In the genomic region with DNA sequence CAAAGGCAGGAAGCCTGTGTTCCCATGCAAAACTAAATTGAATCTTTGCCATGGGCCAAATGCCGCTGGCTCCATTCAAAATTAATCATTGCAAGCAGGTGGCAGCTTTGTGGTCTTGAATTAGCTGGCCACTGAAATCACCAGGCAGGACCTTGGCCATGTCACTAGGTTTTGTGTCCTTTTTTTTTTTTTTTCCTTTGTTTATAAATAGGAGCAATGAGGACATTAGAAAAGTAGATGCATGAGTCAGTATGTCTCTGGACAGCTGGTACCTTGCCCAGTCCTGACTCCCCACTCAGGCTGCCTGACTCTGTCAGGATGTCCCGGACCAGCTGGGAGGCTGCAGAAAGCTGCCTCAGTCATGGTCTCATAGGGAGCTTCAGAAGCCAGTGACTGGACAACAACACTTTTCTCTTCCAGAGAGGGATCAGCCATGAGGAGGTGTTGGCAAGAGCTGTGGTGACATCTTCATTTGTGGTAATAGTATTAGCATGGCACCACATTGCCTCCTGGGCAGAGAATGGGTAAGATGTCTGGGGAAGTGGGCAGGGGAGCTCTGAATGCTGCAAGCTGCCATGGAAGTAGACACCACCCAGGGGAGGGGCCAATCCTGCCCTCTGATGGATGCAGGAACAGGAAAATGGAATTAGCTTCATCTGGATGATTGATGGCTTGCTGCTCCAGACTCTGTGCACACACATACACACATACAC, we compare ENCODE assay signal across 12 mouse cellular contexts. TPM values are rescaled to one million over a fixed set of nuclear protein-coding genes. Genes with fewer than 3 reads are reported as not detected.
DNase-seq lines count a peak whose midpoint lies in the region; ATAC-seq and TF ChIP-seq lines count a peak whose summit lies in the region.
"Had no signal": no experiment of that assay in that cellular context is flagged by ENCODE, and none has a peak within 500 bp of the region (broad histone marks: within the 10 kb centered on the region; RNA-seq: fewer than 3 reads in every experiment).

No protein-coding gene starts in this region.

- no peaks in the 10 kb centered on the region for H3K36me3 ChIP-seq in hindbrain, embryonic 13.5 days
- H3K36me3 ChIP-seq in hindbrain, embryonic 12.5 days = no peaks in the 10 kb centered on the region

- in situ Hi-C loops in Patski (cut with MboI; ENCODE audit: low pct_unique_long_range_greater_than_20kb) = no loop called here

- H3K9me3 ChIP-seq in hindbrain, embryonic 13.5 days = no peaks in the 10 kb centered on the region
- no peaks in the 10 kb centered on the region for H3K9me3 ChIP-seq in hindbrain, embryonic 12.5 days (replicated peaks)

- peak; percentile 43; the same call in 1 of the 2 replicates for ATAC-seq in hindbrain, embryonic 13.5 days (ENCODE audit: low FRiP score)
- ATAC-seq in hindbrain, embryonic 12.5 days (ENCODE audit: low FRiP score) = no peak
- peak; percentile 75 for ATAC-seq in Patski
- ATAC-seq: inflammation-experienced regulatory T-cells, adult 6 months had no signal

- POLR2A ChIA-PET in Patski (lab: Charles Lee) = interaction anchor here (1.2 kb wide), 1 partner anchor 14 kb away, joined by 3 read pairs; no protein-coding TSS in a partner anchor

- peak; percentile 94 for DNase-seq in 3T3-L1 (ENCODE audit: low read depth, low spot score)
- DNase-seq in Patski (ENCODE audit: low read depth, low spot score) = peak; percentile 73
- DNase-seq in heart, postnatal 10 days = peak; percentile 50 to 52
- DNase-seq in ovary, postnatal 14 days (ENCODE audit: low spot score) = no peak
- DNase-seq in T-cell, adult 2 months (ENCODE audit: low spot score) = no peak
- DNase-seq: kidney, postnatal 4 days had no signal

- CTCF ChIA-PET in Patski (lab: Charles Lee) = interaction anchor here (1.2 kb wide), 1 partner anchor 16 kb away, joined by 3 read pairs; no protein-coding TSS in a partner anchor

- 0 out of 2 replicates have a peak overlapping the region, but pooled peaks have one; percentile 18 for H3K27ac ChIP-seq in hindbrain, embryonic 13.5 days
- no peak overlapping the region for H3K27ac ChIP-seq in hindbrain, embryonic 12.5 days
- H3K27ac ChIP-seq: macrophage had no signal

- WGBS in hindbrain, embryonic 13.5 days = 58% methylated on average over 2 of the region's 2 CpGs
- 70% methylated on average over 2 of the region's 2 CpGs for WGBS in hindbrain, embryonic 12.5 days

- H3K4me1 ChIP-seq in hindbrain, embryonic 13.5 days (replicated peaks) = peaks cover 16% of the 10 kb centered on the region
- no peaks in the 10 kb centered on the region for H3K4me1 ChIP-seq in hindbrain, embryonic 12.5 days

- H3K9ac ChIP-seq in hindbrain, embryonic 13.5 days = no peak overlapping the region
- H3K9ac ChIP-seq in hindbrain, embryonic 12.5 days = no peak overlapping the region

- no peak overlapping the region for H3K4me3 ChIP-seq in hindbrain, embryonic 13.5 days
- H3K4me3 ChIP-seq in hindbrain, embryonic 12.5 days = no peak overlapping the region

- H3K4me2 ChIP-seq in hindbrain, embryonic 13.5 days = no peak overlapping the region
- no peak overlapping the region for H3K4me2 ChIP-seq in hindbrain, embryonic 12.5 days (replicated peaks)
- H3K4me2 ChIP-seq: liver, embryonic 11.5 days had no signal

- peaks cover 5% of the 10 kb centered on the region; the same call in 1 of the 2 replicates for H3K27me3 ChIP-seq in hindbrain, embryonic 13.5 days
- 0 out of 2 replicates have a peak, but pooled peaks cover 5% of the 10 kb centered on the region for H3K27me3 ChIP-seq in hindbrain, embryonic 12.5 days
- H3K27me3 ChIP-seq in Patski = peaks cover 3% of the 10 kb centered on the region

- intact Hi-C loops in heart, postnatal 10 days (cut with DNase I) = no loop called here

- no peak for TF ChIP-seq CTCF in Patski (IDR thresholded peaks at IDR 0.05)

RNA-seq across cellular contexts. Expression of gene Msx1, which starts 55.4 kb away (rescaled TPM):
- 28.6 and 59.6 TPM in 2 replicates for polyA plus RNA-seq in hindbrain, embryonic 13.5 days (2015; fragmentation: Nextera tagmentation; extraction: Ambion mirVana)
- 95.6 and 118 TPM in 2 replicates for polyA plus RNA-seq in hindbrain, embryonic 12.5 days (2016; fragmentation: Nextera tagmentation; extraction: Ambion mirVana)
- 13.2 TPM for polyA plus RNA-seq in Patski (2021)
- 1 to 10 TPM; 5.8 to 6.2 TPM for total RNA-seq in heart, postnatal 10 days (2021)
- polyA plus RNA-seq: inflammation-experienced regulatory T-cells, adult 6 months; macrophage; testis, adult 2 months had no signal

Comparison
In these comparisons a context has a peak if more than half of its experiments do, and no peak if none do; other contexts are left out.
1. DNase-seq: peak in 3T3-L1 (single experiment), Patski (single experiment) and heart, postnatal 10 days (2 of 2); none in ovary, postnatal 14 days (single experiment) and T-cell, adult 2 months (single experiment).